Mouse (Mus musculus): ENCODE measurements at regions not wholly inside any gene's neighbourhood (a gene's known extent, or its start where the extent isn't known, plus 50 kb on each side); places are given as distances from the start of the nearest gene placed in this dataset.

- TF ChIP-seq POLR2A (IDR thresholded peaks at IDR 0.05; ENCODE audit: insufficient read depth, low read depth, low read length) (no peak), CTCF (IDR thresholded peaks at IDR 0.05) (no peak), EP300 (IDR thresholded peaks at IDR 0.05; ENCODE audit: insufficient read depth, low read depth, low read length) (no peak)
These were observed 534.7 kb downstream of the Rwdd3 start for GRCm38 (mm10) chr3:120636669-120637305.
